Mouse (Mus musculus) adrenal gland, postnatal 0 days (tissue): ENCODE results near the gene Ap2b1. TPM values are rescaled to one million over a fixed set of nuclear protein-coding genes. Genes with fewer than 3 reads are reported as not detected.

Experiments used
- polyA plus RNA-seq: library from polyadenylated mRNA; unstranded; fragments of >200 nt; fragmentation: Nextera tagmentation; extraction: Ambion mirVana; gene quantifications from 2 replicates; pipeline ENCODE4 v1.2.1, GENCODE M21; 2015

Gene Ap2b1
- 32.6 and 37.1 TPM in 2 replicates for polyA plus RNA-seq

GRCm38 (mm10) chr11:83298225-83299195 lies at the start of gene Ap2b1:
Ap2b1 (plus strand) TSS chr11:83299024.

GRCm38 (mm10) chr11:83286566-83286965 lies 12.3 kb upstream of the Ap2b1 start, which contains the start of gene Slfn14:
Slfn14 (minus strand) TSS chr11:83286726.

GRCm38 (mm10) chr11:83302526-83303251 lies 3.9 kb downstream of the Ap2b1 start, which contains the start of gene Pex12:
Pex12 (minus strand) TSS chr11:83302586.

GRCm38 (mm10) chr11:83409087-83409754 lies 110.4 kb downstream of the Ap2b1 start, which contains the start of gene Rasl10b:
Rasl10b (plus strand) TSS chr11:83409137.

GRCm38 (mm10) chr11:83429355-83429754 lies 130.5 kb downstream of the Ap2b1 start, which contains the start of gene Gas2l2:
Gas2l2 (minus strand) TSS chr11:83429455.

GRCm38 (mm10) chr11:83437377-83437776 lies 138.6 kb downstream of the Ap2b1 start, which contains the start of gene 1700020L24Rik:
1700020L24Rik (plus strand) TSS chr11:83437677.

Other genes starting within 250 kb of the Ap2b1 start
- 15.7 and 20.2 TPM in 2 replicates for gene Slfn2, start 233.9 kb upstream of the Ap2b1 start, polyA plus RNA-seq
- 0.93 and 1.1 TPM in 2 replicates for gene Slfn1, start 182.2 kb upstream of the Ap2b1 start, polyA plus RNA-seq
- gene Slfn4, start 123.8 kb upstream of the Ap2b1 start, polyA plus RNA-seq = 0.11 and 0.46 TPM in 2 replicates
- gene Slfn3, start 107.7 kb upstream of the Ap2b1 start, polyA plus RNA-seq = 0.47 and 1.0 TPM in 2 replicates
- gene Slfn14, start 12.3 kb upstream of the Ap2b1 start, polyA plus RNA-seq = 0.85 and 0.97 TPM in 2 replicates
- 8.4 and 13.0 TPM in 2 replicates for gene Pex12, start 3.6 kb downstream of the Ap2b1 start, polyA plus RNA-seq
- 4.4 and 5.9 TPM in 2 replicates for gene Rasl10b, start 110.1 kb downstream of the Ap2b1 start, polyA plus RNA-seq
- gene Gas2l2, start 130.4 kb downstream of the Ap2b1 start, polyA plus RNA-seq = 0.08 TPM in 1 of 2 replicates, not detected in the other
- 0.80 and 1.2 TPM in 2 replicates for gene 1700020L24Rik, start 138.7 kb downstream of the Ap2b1 start, polyA plus RNA-seq
- gene Mmp28, start 164.0 kb downstream of the Ap2b1 start, polyA plus RNA-seq = 1.9 and 3.2 TPM in 2 replicates
- 4.9 and 6.5 TPM in 2 replicates for gene Taf15, start 174.1 kb downstream of the Ap2b1 start, polyA plus RNA-seq
- not detected in 2 replicates for gene Heatr9, start 223.2 kb downstream of the Ap2b1 start, polyA plus RNA-seq
- gene Ccl5, start 231.5 kb downstream of the Ap2b1 start, polyA plus RNA-seq = 1.9 and 4.3 TPM in 2 replicates